Mouse (Mus musculus) neural tube, embryonic 12.5 days (tissue): ENCODE data around the gene Snai1. TPM values are rescaled to one million over a fixed set of nuclear protein-coding genes. Genes with fewer than 3 reads are reported as not detected.

Experiments
- ATAC-seq: fragments of 200-750 bp; cut with Nextera tagmentation; 2 replicates; pipeline ENCODE4 v1.8.0; 2017; ENCODE audit warnings: low read depth, mild to moderate bottlenecking, moderate TSS enrichment, moderate library complexity; ENCODE audit not compliant: low FRiP score
- H3K27ac ChIP-seq: fragments of 300-500 bp; sonication (generic); 2 replicates; pipeline ENCODE4 v1.5.1; 2016
- H3K27me3 ChIP-seq: fragments of 300-500 bp; sonication (generic); replicated peaks from 2 replicates; pipeline ENCODE4 v1.6.1; 2016; ENCODE audit warnings: mild to moderate bottlenecking
- H3K36me3 ChIP-seq: fragments of 300-500 bp; sonication (generic); 2 replicates; pipeline ENCODE4 v1.6.1; 2016; ENCODE audit warnings: mild to moderate bottlenecking
- H3K4me1 ChIP-seq: fragments of 300-500 bp; sonication (generic); 2 replicates; pipeline ENCODE4 v1.6.1; 2016
- H3K4me2 ChIP-seq: fragments of 300-500 bp; sonication (generic); replicated peaks from 2 replicates; pipeline ENCODE4 v1.6.1; 2016; ENCODE audit warnings: mild to moderate bottlenecking
- H3K4me3 ChIP-seq: fragments of 300-500 bp; sonication (generic); 2 replicates; pipeline ENCODE4 v1.5.1; 2016
- H3K9ac ChIP-seq: fragments of 300-500 bp; sonication (generic); 2 replicates; pipeline ENCODE4 v1.6.1; 2016; ENCODE audit warnings: mild to moderate bottlenecking
- H3K9me3 ChIP-seq: fragments of 300-500 bp; sonication (generic); 2 replicates; pipeline ENCODE4 v1.6.1; 2016; ENCODE audit warnings: mild to moderate bottlenecking
- WGBS: fragments of 180-500 bp; shearing (Covaris S2); methylation state at CpG from one replicate; pipeline ENCODE4 v1.1.7; 2016; 5-methylcytosine and 5-hydroxymethylcytosine counted together
- polyA plus RNA-seq: library from polyadenylated mRNA; unstranded; fragments of >200 nt; fragmentation: Nextera tagmentation; extraction: Ambion mirVana; gene quantifications from 2 replicates; pipeline ENCODE4 v1.2.1, GENCODE M21; 2016

Gene Snai1
- polyA plus RNA-seq, 1 experiment from 2014 or later = 21.7 TPM

DNA sequence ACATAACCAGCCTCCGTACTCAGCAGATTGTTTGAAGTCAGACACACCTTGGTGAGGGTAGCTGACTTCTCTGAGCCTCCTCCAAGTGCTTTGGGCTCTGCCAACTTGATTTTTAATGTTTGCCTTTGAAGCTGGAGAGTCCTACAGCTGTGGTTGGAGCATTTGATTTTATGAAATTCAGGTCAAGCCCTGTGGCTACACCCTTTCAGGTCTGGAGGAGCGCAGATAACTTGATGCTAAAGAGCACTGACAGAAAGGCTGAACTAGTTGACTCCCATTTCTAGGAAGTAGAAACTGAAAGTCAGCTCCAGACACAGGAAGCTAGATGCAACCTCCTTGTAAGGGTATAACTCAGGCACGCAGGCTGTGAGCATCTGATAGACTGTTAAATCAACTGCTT is 32.9 kb upstream of the Snai1 start:
- WGBS = 93% methylated on average over 3 of the region's 3 CpGs
- no peak overlapping the region for H3K27ac ChIP-seq
- H3K9me3 ChIP-seq = no peaks in the 10 kb centered on the region
- H3K27me3 ChIP-seq = no peaks in the 10 kb centered on the region; the same call in 1 of the 2 replicates
- H3K4me2 ChIP-seq = peak overlapping the region; percentile 90
- H3K4me3 ChIP-seq = peak overlapping the region; percentile 98; the same call in 1 of the 2 replicates
- H3K9ac ChIP-seq = 0 out of 2 replicates have a peak overlapping the region, but pooled peaks have one; percentile 13
- ATAC-seq = no peak
- H3K4me1 ChIP-seq = peaks cover 31% of the 10 kb centered on the region
- H3K36me3 ChIP-seq = peaks cover 33% of the 10 kb centered on the region

DNA sequence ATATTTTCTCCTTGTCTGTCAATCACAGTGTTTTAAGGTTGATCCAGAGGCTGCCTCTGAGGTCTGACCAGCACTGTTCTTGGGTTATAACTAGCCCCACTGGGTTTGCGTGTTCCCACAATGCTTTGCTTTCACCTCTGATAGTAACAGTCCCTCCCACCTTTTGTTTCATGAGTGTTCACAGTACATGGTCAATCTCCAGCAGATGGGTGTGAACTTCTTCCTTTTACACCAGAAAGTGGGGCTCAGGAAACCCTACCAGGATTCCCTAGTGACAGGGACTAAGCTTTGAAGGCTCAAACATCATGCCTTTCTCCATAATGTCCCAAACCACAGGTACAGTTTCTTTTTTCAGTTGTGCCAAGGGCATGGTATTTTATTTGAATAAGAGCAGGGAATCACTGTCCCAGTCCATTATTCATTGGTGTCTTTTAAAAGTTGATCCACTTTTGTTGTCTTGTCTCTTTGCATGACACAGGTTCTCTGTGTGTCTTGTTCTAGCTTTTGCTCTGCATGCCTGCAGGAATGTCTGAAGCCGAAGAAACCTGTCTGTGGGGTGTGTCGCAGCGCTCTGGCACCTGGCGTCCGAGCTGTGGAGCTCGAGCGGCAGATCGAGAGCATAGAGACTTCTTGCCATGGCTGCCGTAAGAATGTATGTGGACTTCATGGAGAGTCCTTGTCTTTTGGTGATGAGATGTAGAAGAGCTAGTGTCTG is 31.3 kb upstream of the Snai1 start:
- Histone ChIP-seq H3K27me3 (no peaks in the 10 kb centered on the region; the same call in 1 of the 2 replicates), H3K36me3 (peaks cover 47% of the 10 kb centered on the region), H3K4me3 (no peak overlapping the region), H3K9ac (no peak overlapping the region), H3K27ac (no peak overlapping the region), H3K9me3 (no peaks in the 10 kb centered on the region), H3K4me1 (peaks cover 31% of the 10 kb centered on the region), H3K4me2 (no peak overlapping the region)
- ATAC-seq = no peak
- 95% methylated on average over 10 of the region's 10 CpGs for WGBS

- no peak overlapping the region for H3K9ac ChIP-seq
- no peaks in the 10 kb centered on the region for H3K9me3 ChIP-seq
- H3K27me3 ChIP-seq = no peaks in the 10 kb centered on the region; the same call in 1 of the 2 replicates
- ATAC-seq = no peak
- 88% methylated on average over 3 of the region's 3 CpGs for WGBS
- no peak overlapping the region for H3K4me3 ChIP-seq
- no peak overlapping the region for H3K27ac ChIP-seq
- peaks cover 30% of the 10 kb centered on the region for H3K4me1 ChIP-seq
- H3K36me3 ChIP-seq = peaks cover 59% of the 10 kb centered on the region
- no peak overlapping the region for H3K4me2 ChIP-seq
These were observed 30.1 kb upstream of the Snai1 start for GRCm38 (mm10) chr2:167507719-167508385.

GRCm38 (mm10) chr2:167508569-167508968 is 29.4 kb upstream of the Snai1 start:
- no peak overlapping the region for H3K27ac ChIP-seq
- no peak overlapping the region for H3K9ac ChIP-seq
- no peak for ATAC-seq
- peaks cover 27% of the 10 kb centered on the region for H3K4me1 ChIP-seq
- peaks cover 66% of the 10 kb centered on the region for H3K36me3 ChIP-seq
- no peak overlapping the region for H3K4me3 ChIP-seq
- H3K4me2 ChIP-seq = no peak overlapping the region
- H3K9me3 ChIP-seq = no peaks in the 10 kb centered on the region
- 98% methylated on average over 4 of the region's 4 CpGs for WGBS
- no peaks in the 10 kb centered on the region for H3K27me3 ChIP-seq

GRCm38 (mm10) chr2:167510485-167510884 is 27.5 kb upstream of the Snai1 start:
- Histone ChIP-seq H3K36me3 (peaks cover 85% of the 10 kb centered on the region), H3K9ac (no peak overlapping the region)
- no peak for ATAC-seq

DNA sequence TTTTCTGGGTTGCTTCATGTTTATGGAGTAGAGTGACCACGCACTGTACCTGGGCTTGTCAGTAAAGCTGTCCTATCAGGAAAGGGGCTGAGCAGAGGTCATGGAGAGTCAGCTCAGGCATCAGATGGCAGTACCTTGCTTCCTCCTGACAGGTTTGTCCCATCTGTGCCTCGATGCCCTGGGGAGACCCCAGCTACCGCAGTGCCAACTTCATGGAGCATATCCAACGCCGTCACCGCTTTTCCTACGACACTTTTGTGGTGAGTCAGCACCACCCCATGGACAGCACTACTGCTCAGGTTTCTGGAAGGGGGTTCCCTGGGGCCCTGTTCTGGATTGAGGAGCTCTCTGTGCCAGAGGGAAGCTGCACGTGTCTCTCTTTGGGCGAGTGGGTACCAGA is 25.6 kb upstream of the Snai1 start:
- WGBS = 94% methylated on average over 9 of the region's 9 CpGs

More at GRCm38 (mm10) chr2:167510485-167510884, 27.5 kb upstream of the Snai1 start:
- Histone ChIP-seq H3K4me1 (peaks cover 12% of the 10 kb centered on the region), H3K9me3 (no peaks in the 10 kb centered on the region), H3K27me3 (no peaks in the 10 kb centered on the region), H3K4me3 (no peak overlapping the region), H3K27ac (no peak overlapping the region), H3K4me2 (no peak overlapping the region)
- 89% methylated on average over 3 of the region's 3 CpGs for WGBS

DNA sequence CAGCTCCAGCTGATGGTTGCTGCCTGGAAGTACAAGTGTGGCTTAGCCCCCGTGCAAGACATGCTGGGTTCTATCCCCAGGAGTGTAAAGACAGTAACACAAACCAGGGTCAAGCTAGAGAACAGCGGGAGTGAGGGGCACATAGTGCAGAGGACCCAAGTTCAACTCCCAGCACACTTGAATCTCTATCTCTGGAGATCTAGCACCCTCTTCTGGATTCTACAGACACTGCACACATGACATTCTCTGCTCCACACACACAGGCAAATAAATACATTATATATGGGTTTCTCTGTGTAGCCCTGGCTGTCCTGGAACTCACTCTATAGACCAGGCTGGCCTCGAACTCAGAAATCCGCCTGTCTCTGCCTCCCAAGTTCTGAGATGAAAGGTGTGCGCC is 25.0 kb upstream of the Snai1 start:
- no peak overlapping the region for H3K4me2 ChIP-seq
- H3K9me3 ChIP-seq = no peaks in the 10 kb centered on the region
- 93% methylated on average over 5 of the region's 5 CpGs for WGBS
- H3K27ac ChIP-seq = no peak overlapping the region
- no peaks in the 10 kb centered on the region for H3K4me1 ChIP-seq
- H3K27me3 ChIP-seq = no peaks in the 10 kb centered on the region
- no peak for ATAC-seq
- H3K36me3 ChIP-seq = peaks cover 96% of the 10 kb centered on the region
- H3K4me3 ChIP-seq = no peak overlapping the region
- H3K9ac ChIP-seq = no peak overlapping the region

More for the DNA sequence above, 25.6 kb upstream of the Snai1 start:
- Histone ChIP-seq H3K9me3 (no peaks in the 10 kb centered on the region), H3K27me3 (no peaks in the 10 kb centered on the region), H3K4me1 (no peaks in the 10 kb centered on the region), H3K4me2 (no peak overlapping the region), H3K9ac (no peak overlapping the region), H3K36me3 (peaks cover 96% of the 10 kb centered on the region), H3K4me3 (no peak overlapping the region), H3K27ac (no peak overlapping the region)
- ATAC-seq = no peak

DNA sequence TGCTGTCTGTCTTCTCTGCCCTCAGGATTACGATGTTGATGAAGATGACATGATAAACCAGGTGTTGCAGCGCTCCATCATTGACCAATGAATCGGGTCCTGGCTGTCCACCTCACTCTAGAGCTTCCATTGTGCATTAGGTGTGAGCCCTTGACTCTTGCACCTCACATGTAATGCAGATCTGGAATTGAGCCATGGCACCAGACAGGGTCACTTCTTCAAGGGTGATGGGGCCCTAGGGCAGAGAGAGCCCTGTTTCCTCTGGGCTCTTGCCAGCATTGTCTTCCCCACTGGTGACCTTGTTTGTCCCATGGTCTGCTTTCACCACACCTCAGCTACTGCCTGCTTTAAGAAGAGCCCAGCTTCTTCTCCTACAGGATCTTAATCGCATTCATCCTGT is 23.4 kb upstream of the Snai1 start:
- WGBS = 95% methylated on average over 4 of the region's 4 CpGs
- Histone ChIP-seq H3K4me1 (no peaks in the 10 kb centered on the region), H3K9ac (no peak overlapping the region), H3K4me2 (no peak overlapping the region), H3K4me3 (no peak overlapping the region), H3K27me3 (no peaks in the 10 kb centered on the region), H3K9me3 (no peaks in the 10 kb centered on the region), H3K27ac (no peak overlapping the region), H3K36me3 (peaks cover 92% of the 10 kb centered on the region)
- no peak for ATAC-seq

DNA sequence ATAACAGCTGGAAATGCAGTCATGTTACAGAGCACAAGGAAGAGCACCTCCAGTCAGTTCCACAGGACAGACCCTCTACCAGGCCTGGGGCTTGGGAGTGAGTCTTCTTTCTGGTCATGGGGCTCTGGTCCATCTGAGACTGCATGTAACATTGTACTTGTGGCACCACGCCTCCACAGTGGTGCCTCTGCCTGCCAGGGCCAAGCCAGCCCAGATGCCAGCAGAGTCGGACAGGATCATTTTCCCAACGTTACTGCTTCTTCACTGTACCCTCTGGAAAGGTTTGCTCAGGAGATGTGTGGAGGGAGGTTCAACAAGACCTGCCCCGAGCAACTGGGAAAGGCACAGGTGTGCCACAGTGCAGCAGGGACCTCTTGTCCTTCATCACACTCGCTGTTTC is 22.3 kb upstream of the Snai1 start:
- peaks cover 90% of the 10 kb centered on the region for H3K36me3 ChIP-seq
- no peaks in the 10 kb centered on the region for H3K27me3 ChIP-seq
- H3K27ac ChIP-seq = no peak overlapping the region
- no peak overlapping the region for H3K4me3 ChIP-seq
- 90% methylated on average over 5 of the region's 5 CpGs for WGBS
- H3K4me2 ChIP-seq = no peak overlapping the region
- ATAC-seq = no peak
- H3K9me3 ChIP-seq = no peaks in the 10 kb centered on the region
- H3K9ac ChIP-seq = no peak overlapping the region
- no peaks in the 10 kb centered on the region for H3K4me1 ChIP-seq

DNA sequence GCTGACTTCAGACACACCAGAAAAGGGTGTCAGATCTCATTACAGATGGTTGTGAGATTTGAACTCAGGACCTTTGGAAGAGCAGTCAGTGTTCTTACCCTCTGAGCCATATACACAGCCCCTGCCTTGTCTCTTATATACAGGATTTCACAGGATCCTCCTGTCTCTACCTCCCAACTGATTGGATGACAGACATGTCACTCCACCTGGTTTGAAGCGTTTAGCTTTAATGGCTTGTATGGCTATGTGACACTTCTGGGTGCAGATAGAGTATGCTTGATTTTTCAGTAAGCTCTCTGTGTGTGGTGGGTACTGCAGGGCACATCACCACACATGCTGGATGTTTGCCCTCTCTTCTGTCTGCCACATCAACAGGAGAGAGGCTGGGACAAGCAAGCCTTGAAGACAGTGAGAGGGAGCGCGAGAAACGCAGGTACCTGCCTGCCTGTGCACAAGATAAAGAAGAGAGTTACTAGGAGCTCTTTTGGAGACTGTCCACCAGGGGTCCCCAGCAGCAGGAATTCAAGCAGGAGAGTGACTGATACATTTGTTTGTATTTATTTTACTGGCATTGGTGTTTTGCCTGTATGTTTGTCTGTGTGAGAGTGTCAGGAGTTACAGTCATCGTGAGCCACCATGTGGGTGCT is 18.3 kb upstream of the Snai1 start:
- Histone ChIP-seq H3K36me3 (peaks cover 51% of the 10 kb centered on the region), H3K4me3 (no peak overlapping the region), H3K4me1 (no peaks in the 10 kb centered on the region), H3K4me2 (no peak overlapping the region), H3K9ac (no peak overlapping the region), H3K9me3 (no peaks in the 10 kb centered on the region), H3K27me3 (no peaks in the 10 kb centered on the region), H3K27ac (no peak overlapping the region)
- ATAC-seq = no peak
- WGBS = 82% methylated on average over 5 of the region's 5 CpGs

DNA sequence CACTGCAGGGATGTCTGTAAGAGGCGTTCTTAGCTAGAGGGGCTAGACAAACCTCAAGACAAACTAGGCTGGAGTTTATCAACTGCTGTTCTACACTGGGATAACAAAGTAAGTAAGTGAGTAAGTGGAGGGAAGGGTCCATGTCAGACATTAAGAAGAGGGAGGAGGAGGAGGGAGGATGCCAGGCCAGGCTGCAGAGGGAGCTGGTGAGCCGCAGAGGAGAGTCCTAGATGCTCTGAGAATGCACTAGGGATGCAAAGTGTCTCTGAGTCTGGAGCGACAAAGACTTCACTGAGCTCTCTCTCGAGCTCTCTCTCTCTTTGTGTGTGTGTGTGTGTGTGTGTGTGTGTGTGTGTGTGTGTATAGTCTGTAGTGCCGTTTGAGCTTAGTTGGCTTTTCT is 9.7 kb upstream of the Snai1 start:
- Histone ChIP-seq H3K27me3 (no peaks in the 10 kb centered on the region), H3K36me3 (no peaks in the 10 kb centered on the region), H3K27ac (no peak overlapping the region), H3K9ac (no peak overlapping the region), H3K4me1 (peaks cover 3% of the 10 kb centered on the region; the same call in 1 of the 2 replicates), H3K4me3 (no peak overlapping the region), H3K9me3 (no peaks in the 10 kb centered on the region), H3K4me2 (no peak overlapping the region)
- no peak for ATAC-seq
- WGBS = 12% methylated on average over 5 of the region's 5 CpGs

DNA sequence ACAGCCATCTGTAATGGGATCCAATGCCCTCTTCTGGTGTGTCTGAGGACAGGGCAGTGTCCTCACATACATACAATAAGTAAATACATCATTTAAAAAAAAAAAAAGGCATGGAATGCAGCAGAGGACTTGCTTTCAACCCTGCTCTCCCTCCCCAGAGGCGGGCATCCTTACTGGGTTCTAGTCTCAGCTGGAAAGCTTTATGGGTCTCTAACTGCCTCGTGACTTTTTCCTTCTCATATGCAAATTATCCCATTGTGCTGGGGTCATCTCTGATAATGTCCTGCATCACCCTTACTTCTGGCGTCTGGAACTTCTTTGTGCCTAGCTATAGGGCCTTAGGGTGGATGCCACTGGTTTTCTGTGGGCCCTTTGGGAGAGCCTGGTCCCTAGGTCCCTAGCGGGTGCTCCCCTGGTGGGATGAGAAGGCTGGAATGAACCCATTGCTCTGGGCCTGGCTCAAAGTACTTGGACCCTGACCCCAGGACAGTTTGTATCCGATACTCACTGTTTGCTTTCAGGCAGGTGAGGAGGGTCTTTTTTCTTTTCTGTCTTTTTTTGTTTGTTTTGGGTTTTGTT is 8.0 kb upstream of the Snai1 start:
- H3K4me1 ChIP-seq = peaks cover 3% of the 10 kb centered on the region; the same call in 1 of the 2 replicates
- 0 out of 2 replicates have a peak, but pooled peaks have one; percentile 21 for ATAC-seq
- no peaks in the 10 kb centered on the region; the same call in 1 of the 2 replicates for H3K27me3 ChIP-seq
- no peak overlapping the region for H3K4me2 ChIP-seq
- no peaks in the 10 kb centered on the region for H3K9me3 ChIP-seq
- H3K4me3 ChIP-seq = no peak overlapping the region
- H3K27ac ChIP-seq = no peak overlapping the region
- WGBS = 15% methylated on average over 5 of the region's 5 CpGs
- H3K36me3 ChIP-seq = no peaks in the 10 kb centered on the region
- no peak overlapping the region for H3K9ac ChIP-seq
